Mouse (Mus musculus) limb, embryonic 14.5 days (tissue): ENCODE data around the gene Col4a2. TPM values are rescaled to one million over a fixed set of nuclear protein-coding genes. Genes with fewer than 3 reads are reported as not detected.

Source experiments
- ATAC-seq: fragments of 200-750 bp; cut with Nextera tagmentation; 2 replicates; pipeline ENCODE4 v1.8.0; 2017; ENCODE audit warnings: low read depth, moderate number of reproducible peaks, moderate TSS enrichment; ENCODE audit not compliant: low FRiP score
- DNase-seq: peaks from one replicate; pipeline ENCODE4 v3.0.0-alpha.2; 2015; ENCODE audit warnings: low spot score
- H3K27ac ChIP-seq: fragments of 300-500 bp; sonication (generic); replicated peaks from 2 replicates; pipeline ENCODE4 v1.5.1; 2014; ENCODE audit warnings: low read depth, mild to moderate bottlenecking, low read length, moderate library complexity, mixed read lengths
- H3K27me3 ChIP-seq: fragments of 300-500 bp; sonication (generic); 2 replicates; pipeline ENCODE4 v1.6.1; 2014; ENCODE audit warnings: low read length, mixed read lengths; ENCODE audit not compliant: control insufficient read depth, insufficient read depth
- H3K36me3 ChIP-seq: fragments of 300-500 bp; sonication (generic); 2 replicates; pipeline ENCODE4 v1.6.1; 2014; ENCODE audit warnings: mild to moderate bottlenecking, low read length, moderate library complexity, mixed read lengths; ENCODE audit not compliant: control insufficient read depth, insufficient read depth
- H3K4me1 ChIP-seq: fragments of 300-500 bp; sonication (generic); 2 replicates; pipeline ENCODE4 v1.6.1; 2014; ENCODE audit warnings: antibody characterized with exemption, low read length, mixed read lengths; ENCODE audit not compliant: control insufficient read depth, insufficient read depth
- H3K4me2 ChIP-seq: fragments of 300-500 bp; sonication (generic); replicated peaks from 2 replicates; pipeline ENCODE4 v1.6.1; 2014; ENCODE audit warnings: low read depth, mild to moderate bottlenecking, low read length, moderate library complexity; ENCODE audit not compliant: severe bottlenecking
- H3K4me3 ChIP-seq: fragments of 300-500 bp; sonication (generic); replicated peaks from 2 replicates; pipeline ENCODE4 v1.5.1; 2014; ENCODE audit warnings: low read length
- H3K9ac ChIP-seq: fragments of 300-500 bp; sonication (generic); 2 replicates; pipeline ENCODE4 v1.6.1; 2014; ENCODE audit warnings: mild to moderate bottlenecking, low read depth, low read length, moderate library complexity; ENCODE audit not compliant: severe bottlenecking
- H3K9me3 ChIP-seq: fragments of 300-500 bp; sonication (generic); 2 replicates; pipeline ENCODE4 v1.6.1; 2016; ENCODE audit warnings: low read length; ENCODE audit not compliant: control insufficient read depth
- POLR2A ChIP-seq: fragments of 200-500 bp; IDR thresholded peaks from 2 replicates; pipeline ENCODE4 v1.8.0; 2012; ENCODE audit warnings: inconsistent platforms, mild to moderate bottlenecking, moderate library complexity, borderline replicate concordance; ENCODE audit not compliant: insufficient read depth, insufficient read length; ENCODE audit errors: extremely low read depth
- WGBS: fragments of 180-500 bp; shearing (Covaris S2); extraction: QIAGEN DNeasy Blood & Tissue Kit; methylation state at CpG from one replicate; pipeline ENCODE4 v1.1.7; 2014; 5-methylcytosine and 5-hydroxymethylcytosine counted together
- polyA plus RNA-seq, 2 experiments: library from polyadenylated mRNA; depleted of rRNA in 1 of 2; stranded (reverse) in 1 of 2; unstranded in 1 of 2; fragments of >200 nt; fragmentation: Nextera tagmentation in 1 of 2; extraction: Ambion mirVana in 1 of 2; gene quantifications; 2 replicates each; pipeline versions ENCODE4 v1.2.1 to v1.2.3; 2012 to 2014

Gene Col4a2
- polyA plus RNA-seq, 2 experiments: 76.4 to 89.0 TPM

- H3K27ac ChIP-seq: no peak overlapping the region; the same call in 1 of the 2 replicates
- H3K9ac ChIP-seq: no peak overlapping the region
- no peaks in the 10 kb centered on the region for H3K27me3 ChIP-seq
- peak; percentile 79 for ATAC-seq
- WGBS: 79% methylated on average over 11 of the region's 11 CpGs
- H3K36me3 ChIP-seq: no peaks in the 10 kb centered on the region
- H3K4me1 ChIP-seq: peaks cover 12% of the 10 kb centered on the region
- H3K9me3 ChIP-seq: no peaks in the 10 kb centered on the region
- peak; percentile 59 for DNase-seq
- TF ChIP-seq POLR2A: no peak
- H3K4me2 ChIP-seq: no peak overlapping the region
- H3K4me3 ChIP-seq: no peak overlapping the region
Observed at GRCm38 (mm10) chr8:11348622-11349021, 36.0 kb downstream of the Col4a2 start.

GRCm38 (mm10) chr8:11351355-11351754 is 38.8 kb downstream of the Col4a2 start:
- H3K4me2 ChIP-seq: no peak overlapping the region
- H3K9me3 ChIP-seq: no peaks in the 10 kb centered on the region
- no peak for TF ChIP-seq POLR2A
- H3K4me1 ChIP-seq: peaks cover 8% of the 10 kb centered on the region
- H3K27me3 ChIP-seq: no peaks in the 10 kb centered on the region
- no peaks in the 10 kb centered on the region; the same call in 1 of the 2 replicates for H3K36me3 ChIP-seq
- ATAC-seq (no peak), DNase-seq (no peak)
- no peak overlapping the region for H3K4me3 ChIP-seq
- no peak overlapping the region for H3K27ac ChIP-seq
- H3K9ac ChIP-seq: no peak overlapping the region
- 78% methylated on average over 6 of the region's 6 CpGs for WGBS

GRCm38 (mm10) chr8:11352514-11352913 is 39.9 kb downstream of the Col4a2 start:
- H3K4me3 ChIP-seq: no peak overlapping the region
- no peak for ATAC-seq
- H3K9ac ChIP-seq: no peak overlapping the region
- H3K4me1 ChIP-seq: peaks cover 11% of the 10 kb centered on the region
- H3K4me2 ChIP-seq: no peak overlapping the region
- H3K9me3 ChIP-seq: no peaks in the 10 kb centered on the region
- H3K27ac ChIP-seq: no peak overlapping the region
- no peak for TF ChIP-seq POLR2A
- 55% methylated on average over 11 of the region's 11 CpGs for WGBS
- DNase-seq: no peak
- no peaks in the 10 kb centered on the region for H3K27me3 ChIP-seq
- no peaks in the 10 kb centered on the region; the same call in 1 of the 2 replicates for H3K36me3 ChIP-seq

GRCm38 (mm10) chr8:11354800-11355451 is 42.3 kb downstream of the Col4a2 start:
- no peak for ATAC-seq
- H3K27me3 ChIP-seq: no peaks in the 10 kb centered on the region
- H3K4me3 ChIP-seq: no peak overlapping the region
- no peaks in the 10 kb centered on the region; the same call in 1 of the 2 replicates for H3K36me3 ChIP-seq
- no peak for TF ChIP-seq POLR2A
- H3K27ac ChIP-seq: no peak overlapping the region
- no peak overlapping the region for H3K9ac ChIP-seq
- no peak for DNase-seq
- WGBS: 95% methylated on average over 8 of the region's 8 CpGs
- no peaks in the 10 kb centered on the region for H3K9me3 ChIP-seq
- H3K4me1 ChIP-seq: peaks cover 21% of the 10 kb centered on the region
- H3K4me2 ChIP-seq: no peak overlapping the region

GRCm38 (mm10) chr8:11355900-11356299 is 43.3 kb downstream of the Col4a2 start:
- no peaks in the 10 kb centered on the region for H3K27me3 ChIP-seq
- no peak overlapping the region for H3K4me3 ChIP-seq
- no peak overlapping the region for H3K9ac ChIP-seq
- no peak for DNase-seq
- no peak for TF ChIP-seq POLR2A
- ATAC-seq: no peak
- no peak overlapping the region for H3K27ac ChIP-seq
- WGBS: 81% methylated on average over 3 of the region's 3 CpGs
- no peaks in the 10 kb centered on the region; the same call in 1 of the 2 replicates for H3K36me3 ChIP-seq
- H3K9me3 ChIP-seq: no peaks in the 10 kb centered on the region
- H3K4me2 ChIP-seq: no peak overlapping the region
- peaks cover 21% of the 10 kb centered on the region for H3K4me1 ChIP-seq

- H3K4me1 ChIP-seq: peaks cover 22% of the 10 kb centered on the region
- H3K27ac ChIP-seq: no peak overlapping the region
- H3K9me3 ChIP-seq: no peaks in the 10 kb centered on the region
- no peaks in the 10 kb centered on the region for H3K27me3 ChIP-seq
- no peak overlapping the region for H3K9ac ChIP-seq
- no peak for ATAC-seq
- WGBS: 83% methylated on average over 8 of the region's 8 CpGs
- H3K36me3 ChIP-seq: no peaks in the 10 kb centered on the region; the same call in 1 of the 2 replicates
- TF ChIP-seq POLR2A: no peak
- H3K4me2 ChIP-seq: no peak overlapping the region
- no peak for DNase-seq
- H3K4me3 ChIP-seq: no peak overlapping the region
Observed at GRCm38 (mm10) chr8:11356776-11357175, 44.2 kb downstream of the Col4a2 start.
